Mouse (Mus musculus) limb, embryonic 15.5 days (tissue): ENCODE data around the gene Zfp839. TPM values are rescaled to one million over a fixed set of nuclear protein-coding genes. Genes with fewer than 3 reads are reported as not detected.
A peak's percentile ranks its signal among the peaks of the same experiment; 100 is the strongest.

ENCODE experiments used
- ATAC-seq: fragments of 200-750 bp; cut with Nextera tagmentation; 2 replicates; pipeline ENCODE4 v1.8.0; 2017; ENCODE audit warnings: low read depth, moderate TSS enrichment; ENCODE audit not compliant: insufficient number of reproducible peaks, low FRiP score, low TSS enrichment
- H3K27ac ChIP-seq: fragments of 300-500 bp; sonication (generic); 2 replicates; pipeline ENCODE4 v1.5.1; 2015; ENCODE audit warnings: moderate library complexity, mild to moderate bottlenecking, inconsistent platforms
- H3K27me3 ChIP-seq: fragments of 300-500 bp; sonication (generic); 2 replicates; pipeline ENCODE4 v1.6.1; 2015; ENCODE audit warnings: inconsistent platforms
- H3K36me3 ChIP-seq: fragments of 300-500 bp; sonication (generic); 2 replicates; pipeline ENCODE4 v1.6.1; 2015; ENCODE audit warnings: inconsistent platforms
- H3K4me1 ChIP-seq: fragments of 300-500 bp; sonication (generic); 2 replicates; pipeline ENCODE4 v1.6.1; 2015; ENCODE audit warnings: inconsistent platforms
- H3K4me2 ChIP-seq: fragments of 300-500 bp; sonication (generic); 2 replicates; pipeline ENCODE4 v1.6.1; 2015; ENCODE audit warnings: mild to moderate bottlenecking, inconsistent platforms
- H3K4me3 ChIP-seq: fragments of 300-500 bp; sonication (generic); 2 replicates; pipeline ENCODE4 v1.5.1; 2015; ENCODE audit warnings: mild to moderate bottlenecking, inconsistent platforms
- H3K9ac ChIP-seq: fragments of 300-500 bp; sonication (generic); 2 replicates; pipeline ENCODE4 v1.6.1; 2015; ENCODE audit warnings: inconsistent platforms
- H3K9me3 ChIP-seq: fragments of 300-500 bp; sonication (generic); 2 replicates; pipeline ENCODE4 v1.6.1; 2016; ENCODE audit warnings: inconsistent platforms
- WGBS: fragments of 180-500 bp; shearing (Covaris S2); methylation state at CpG from one replicate; pipeline ENCODE4 v1.1.7; 2015; 5-methylcytosine and 5-hydroxymethylcytosine counted together
- polyA plus RNA-seq: library from polyadenylated mRNA; unstranded; fragments of >200 nt; fragmentation: Nextera tagmentation; extraction: Ambion mirVana; gene quantifications from 2 replicates; pipeline ENCODE4 v1.2.1, GENCODE M21; 2015

Zfp839 gene
- polyA plus RNA-seq, 1 experiment from 2014 or later = 8.8 TPM

- H3K9ac ChIP-seq = no peak overlapping the region
- no peaks in the 10 kb centered on the region for H3K27me3 ChIP-seq
- no peaks in the 10 kb centered on the region for H3K4me1 ChIP-seq
- H3K4me2 ChIP-seq = no peak overlapping the region
- no peak overlapping the region for H3K27ac ChIP-seq
- no peak overlapping the region for H3K4me3 ChIP-seq
- H3K9me3 ChIP-seq = no peaks in the 10 kb centered on the region
- ATAC-seq = no peak
- H3K36me3 ChIP-seq = peaks cover 69% of the 10 kb centered on the region
Measured at GRCm38 (mm10) chr12:110860293-110860692, 10.2 kb downstream of the Zfp839 start.

- no peak overlapping the region for H3K27ac ChIP-seq
- no peak overlapping the region for H3K9ac ChIP-seq
- H3K4me1 ChIP-seq = no peaks in the 10 kb centered on the region
- H3K27me3 ChIP-seq = no peaks in the 10 kb centered on the region
- ATAC-seq = no peak
- no peaks in the 10 kb centered on the region for H3K9me3 ChIP-seq
- no peak overlapping the region for H3K4me2 ChIP-seq
- WGBS = 39% methylated on average over 7 of the region's 7 CpGs
- peaks cover 69% of the 10 kb centered on the region for H3K36me3 ChIP-seq
- H3K4me3 ChIP-seq = no peak overlapping the region
Measured at GRCm38 (mm10) chr12:110861256-110861655, 11.2 kb downstream of the Zfp839 start.

GRCm38 (mm10) chr12:110864008-110864407, 14.0 kb downstream of the Zfp839 start:
- 90% methylated on average over 6 of the region's 6 CpGs for WGBS
- no peak overlapping the region for H3K27ac ChIP-seq
- ATAC-seq = no peak
- no peaks in the 10 kb centered on the region for H3K4me1 ChIP-seq
- H3K9ac ChIP-seq = no peak overlapping the region
- peaks cover 80% of the 10 kb centered on the region for H3K36me3 ChIP-seq
- H3K9me3 ChIP-seq = no peaks in the 10 kb centered on the region
- H3K4me2 ChIP-seq = no peak overlapping the region
- no peaks in the 10 kb centered on the region for H3K27me3 ChIP-seq
- no peak overlapping the region for H3K4me3 ChIP-seq

GRCm38 (mm10) chr12:110865571-110865970, 15.5 kb downstream of the Zfp839 start:
- WGBS = 75% methylated on average over 6 of the region's 6 CpGs
- H3K4me3 ChIP-seq = no peak overlapping the region

GRCm38 (mm10) chr12:110865989-110866388, 15.9 kb downstream of the Zfp839 start:
- Histone ChIP-seq H3K4me1 (no peaks in the 10 kb centered on the region), H3K27ac (no peak overlapping the region), H3K36me3 (peaks cover 85% of the 10 kb centered on the region), H3K9ac (no peak overlapping the region), H3K4me2 (no peak overlapping the region), H3K27me3 (no peaks in the 10 kb centered on the region), H3K9me3 (no peaks in the 10 kb centered on the region), H3K4me3 (no peak overlapping the region)
- 82% methylated on average over 10 of the region's 10 CpGs for WGBS
- ATAC-seq = no peak

More at GRCm38 (mm10) chr12:110865571-110865970, 15.5 kb downstream of the Zfp839 start:
- no peak overlapping the region for H3K4me2 ChIP-seq
- H3K4me1 ChIP-seq = no peaks in the 10 kb centered on the region
- H3K9me3 ChIP-seq = no peaks in the 10 kb centered on the region
- no peak overlapping the region for H3K27ac ChIP-seq
- H3K36me3 ChIP-seq = peaks cover 85% of the 10 kb centered on the region
- no peak for ATAC-seq
- H3K27me3 ChIP-seq = no peaks in the 10 kb centered on the region
- no peak overlapping the region for H3K9ac ChIP-seq

GRCm38 (mm10) chr12:110870107-110870506, 20.1 kb downstream of the Zfp839 start:
- Histone ChIP-seq H3K36me3 (peaks cover 93% of the 10 kb centered on the region), H3K27ac (no peak overlapping the region), H3K27me3 (no peaks in the 10 kb centered on the region), H3K4me2 (no peak overlapping the region), H3K4me1 (no peaks in the 10 kb centered on the region), H3K9me3 (no peaks in the 10 kb centered on the region), H3K4me3 (no peak overlapping the region), H3K9ac (no peak overlapping the region)
- 85% methylated on average over 4 of the region's 4 CpGs for WGBS
- no peak for ATAC-seq

GRCm38 (mm10) chr12:110871247-110871646, 21.2 kb downstream of the Zfp839 start:
- Histone ChIP-seq H3K4me2 (no peak overlapping the region), H3K4me3 (no peak overlapping the region), H3K36me3 (peaks cover 94% of the 10 kb centered on the region), H3K9me3 (no peaks in the 10 kb centered on the region), H3K4me1 (no peaks in the 10 kb centered on the region), H3K27ac (no peak overlapping the region), H3K9ac (no peak overlapping the region), H3K27me3 (no peaks in the 10 kb centered on the region)
- WGBS = 92% methylated on average over 5 of the region's 5 CpGs
- no peak for ATAC-seq

- no peaks in the 10 kb centered on the region for H3K27me3 ChIP-seq
- no peak for ATAC-seq
- WGBS = 90% methylated on average over 2 of the region's 2 CpGs
- no peak overlapping the region for H3K4me2 ChIP-seq
- no peaks in the 10 kb centered on the region for H3K9me3 ChIP-seq
- H3K36me3 ChIP-seq = peaks cover 90% of the 10 kb centered on the region
- no peak overlapping the region for H3K27ac ChIP-seq
- no peaks in the 10 kb centered on the region for H3K4me1 ChIP-seq
- H3K4me3 ChIP-seq = no peak overlapping the region
- H3K9ac ChIP-seq = no peak overlapping the region
Measured at GRCm38 (mm10) chr12:110875351-110875750, 25.3 kb downstream of the Zfp839 start.

GRCm38 (mm10) chr12:110882291-110882690, 32.2 kb downstream of the Zfp839 start:
- no peak overlapping the region for H3K4me2 ChIP-seq
- no peak overlapping the region for H3K9ac ChIP-seq
- 82% methylated on average over 7 of the region's 7 CpGs for WGBS
- no peaks in the 10 kb centered on the region for H3K9me3 ChIP-seq
- H3K36me3 ChIP-seq = peaks cover 54% of the 10 kb centered on the region
- H3K27ac ChIP-seq = no peak overlapping the region
- ATAC-seq = no peak
- H3K4me3 ChIP-seq = no peak overlapping the region
- H3K4me1 ChIP-seq = no peaks in the 10 kb centered on the region
- no peaks in the 10 kb centered on the region for H3K27me3 ChIP-seq

GRCm38 (mm10) chr12:110885251-110885650, 35.2 kb downstream of the Zfp839 start:
- Histone ChIP-seq H3K27ac (no peak overlapping the region), H3K36me3 (peaks cover 31% of the 10 kb centered on the region), H3K4me1 (peaks cover 19% of the 10 kb centered on the region), H3K4me2 (no peak overlapping the region), H3K27me3 (no peaks in the 10 kb centered on the region), H3K9ac (no peak overlapping the region), H3K9me3 (no peaks in the 10 kb centered on the region), H3K4me3 (no peak overlapping the region)
- no peak for ATAC-seq
- WGBS = 92% methylated on average over 2 of the region's 2 CpGs

GRCm38 (mm10) chr12:110888106-110888505, 38.1 kb downstream of the Zfp839 start:
- peak overlapping the region; percentile 91 for H3K4me2 ChIP-seq
- WGBS = 41% methylated on average over 12 of the region's 12 CpGs
- H3K36me3 ChIP-seq = peaks cover 7% of the 10 kb centered on the region
- H3K9me3 ChIP-seq = no peaks in the 10 kb centered on the region
- peak overlapping the region; percentile 73 for H3K9ac ChIP-seq
- ATAC-seq = no peak
- peak overlapping the region; percentile 91 for H3K4me3 ChIP-seq
- no peaks in the 10 kb centered on the region for H3K27me3 ChIP-seq
- H3K4me1 ChIP-seq = peaks cover 21% of the 10 kb centered on the region
- peak overlapping the region; percentile 22; the same call in 1 of the 2 replicates for H3K27ac ChIP-seq

- Histone ChIP-seq H3K9me3 (no peaks in the 10 kb centered on the region), H3K4me1 (peaks cover 21% of the 10 kb centered on the region), H3K36me3 (peaks cover 3% of the 10 kb centered on the region), H3K27me3 (no peaks in the 10 kb centered on the region), H3K9ac (peak overlapping the region; percentile 73), H3K4me2 (peak overlapping the region; percentile 91), H3K27ac (peak overlapping the region; percentile 22; the same call in 1 of the 2 replicates), H3K4me3 (peak overlapping the region; percentile 91)
- WGBS = under 1% methylated on average over 25 of the region's 25 CpGs
- peak; percentile 33 for ATAC-seq
Measured at GRCm38 (mm10) chr12:110888606-110889005, 38.6 kb downstream of the Zfp839 start.
